Mouse (Mus musculus) hindbrain, embryonic 11.5 days (tissue): ENCODE data around the gene Umad1. TPM values are rescaled to one million over a fixed set of nuclear protein-coding genes. Genes with fewer than 3 reads are reported as not detected.

Experiments
- ATAC-seq: fragments of 200-750 bp; cut with Nextera tagmentation; 2 replicates; pipeline ENCODE4 v1.8.0; 2017; ENCODE audit warnings: mild to moderate bottlenecking, moderate TSS enrichment, moderate library complexity; ENCODE audit not compliant: low FRiP score
- DNase-seq: peaks from one replicate; pipeline ENCODE4 v3.0.0-alpha.2; 2015; ENCODE audit warnings: low spot score
- H3K27ac ChIP-seq: fragments of 300-500 bp; sonication (generic); 2 replicates; pipeline ENCODE4 v1.5.1; 2014; ENCODE audit warnings: mild to moderate bottlenecking, low read depth, low read length
- H3K27me3 ChIP-seq: fragments of 300-500 bp; sonication (generic); 2 replicates; pipeline ENCODE4 v1.6.1; 2014; ENCODE audit warnings: mild to moderate bottlenecking, low read length, moderate library complexity, mixed read lengths; ENCODE audit not compliant: control insufficient read depth, insufficient read depth
- H3K36me3 ChIP-seq: fragments of 300-500 bp; sonication (generic); 2 replicates; pipeline ENCODE4 v1.6.1; 2014; ENCODE audit warnings: mild to moderate bottlenecking, low read length, moderate library complexity, mixed read lengths; ENCODE audit not compliant: control insufficient read depth, insufficient read depth
- H3K4me1 ChIP-seq: fragments of 300-500 bp; sonication (generic); replicated peaks from 2 replicates; pipeline ENCODE4 v1.6.1; 2014; ENCODE audit warnings: low read length, mixed read lengths; ENCODE audit not compliant: control insufficient read depth, insufficient read depth
- H3K4me2 ChIP-seq: fragments of 300-500 bp; sonication (generic); replicated peaks from 2 replicates; pipeline ENCODE4 v1.6.1; 2014; ENCODE audit warnings: mild to moderate bottlenecking, low read depth, low read length
- H3K4me3 ChIP-seq: fragments of 300-500 bp; sonication (generic); 2 replicates; pipeline ENCODE4 v1.5.1; 2014; ENCODE audit warnings: low read depth, low read length
- H3K9ac ChIP-seq: fragments of 300-500 bp; sonication (generic); 2 replicates; pipeline ENCODE4 v1.6.1; 2014; ENCODE audit warnings: low read depth, low read length
- H3K9me3 ChIP-seq: fragments of 300-500 bp; sonication (generic); 2 replicates; pipeline ENCODE4 v1.6.1; 2016; ENCODE audit warnings: low read length; ENCODE audit not compliant: control insufficient read depth
- WGBS: fragments of 180-500 bp; shearing (Covaris S2); extraction: QIAGEN DNeasy Blood & Tissue Kit; methylation state at CpG from one replicate; pipeline ENCODE4 v1.1.7; 2014; 5-methylcytosine and 5-hydroxymethylcytosine counted together
- polyA plus RNA-seq: library from polyadenylated mRNA; unstranded; fragments of >200 nt; fragmentation: Nextera tagmentation; extraction: Ambion mirVana; gene quantifications from 2 replicates; pipeline ENCODE4 v1.2.1, GENCODE M21; 2014

The Umad1 gene
- polyA plus RNA-seq, 1 experiment from 2014 or later = 28.8 TPM

DNA sequence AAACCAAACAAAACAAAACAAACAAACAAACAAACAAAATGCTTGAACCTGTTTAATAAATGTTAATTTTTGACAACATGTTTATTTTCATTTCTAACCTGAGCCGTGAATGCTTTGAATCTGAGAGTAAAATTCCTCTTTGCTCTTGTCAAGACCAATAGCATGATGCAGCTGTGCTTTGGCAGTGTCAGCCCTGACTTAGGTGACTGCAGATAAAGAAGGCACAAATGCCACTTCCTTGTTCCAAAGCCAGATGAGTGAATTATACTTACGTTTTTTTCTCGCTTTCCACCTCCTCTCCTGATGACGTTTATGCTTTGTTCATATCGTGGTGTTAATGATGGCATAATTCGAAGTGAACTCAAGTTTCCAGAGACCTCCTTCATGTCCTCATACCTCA is 131.2 kb downstream of the Umad1 start:
- no peaks in the 10 kb centered on the region for H3K27me3 ChIP-seq
- no peak overlapping the region for H3K27ac ChIP-seq
- DNase-seq = no peak
- no peak overlapping the region for H3K4me2 ChIP-seq
- no peaks in the 10 kb centered on the region for H3K36me3 ChIP-seq
- H3K4me1 ChIP-seq = no peaks in the 10 kb centered on the region
- H3K9me3 ChIP-seq = no peaks in the 10 kb centered on the region
- ATAC-seq = no peak
- no peak overlapping the region for H3K4me3 ChIP-seq
- H3K9ac ChIP-seq = no peak overlapping the region
- 93% methylated on average over 6 of the region's 6 CpGs for WGBS

DNA sequence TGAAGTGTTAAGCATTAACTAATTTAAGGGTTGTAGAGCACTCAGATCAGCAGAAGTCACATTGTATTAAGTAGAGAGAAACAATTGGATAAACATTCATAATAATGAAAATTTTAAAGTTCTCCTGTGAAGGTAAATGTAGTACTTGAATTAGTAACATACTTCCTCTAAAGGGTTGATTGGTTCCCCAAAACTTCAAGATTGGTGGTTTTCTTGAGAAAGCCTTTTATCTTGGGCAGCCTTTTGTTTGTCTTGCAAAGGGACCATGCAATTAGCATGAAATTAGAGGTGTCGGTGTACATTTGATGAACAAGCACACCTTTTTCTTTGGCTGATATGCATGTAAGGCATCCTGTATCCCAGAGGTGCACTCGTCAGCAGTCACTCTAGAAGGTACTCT is 131.8 kb downstream of the Umad1 start:
- no peak overlapping the region for H3K4me3 ChIP-seq
- DNase-seq (no peak), ATAC-seq (no peak)
- no peak overlapping the region for H3K27ac ChIP-seq
- no peaks in the 10 kb centered on the region for H3K9me3 ChIP-seq
- H3K27me3 ChIP-seq = no peaks in the 10 kb centered on the region
- no peaks in the 10 kb centered on the region for H3K36me3 ChIP-seq
- no peaks in the 10 kb centered on the region for H3K4me1 ChIP-seq
- H3K4me2 ChIP-seq = no peak overlapping the region
- H3K9ac ChIP-seq = no peak overlapping the region
- WGBS = 83% methylated on average over 2 of the region's 2 CpGs

DNA sequence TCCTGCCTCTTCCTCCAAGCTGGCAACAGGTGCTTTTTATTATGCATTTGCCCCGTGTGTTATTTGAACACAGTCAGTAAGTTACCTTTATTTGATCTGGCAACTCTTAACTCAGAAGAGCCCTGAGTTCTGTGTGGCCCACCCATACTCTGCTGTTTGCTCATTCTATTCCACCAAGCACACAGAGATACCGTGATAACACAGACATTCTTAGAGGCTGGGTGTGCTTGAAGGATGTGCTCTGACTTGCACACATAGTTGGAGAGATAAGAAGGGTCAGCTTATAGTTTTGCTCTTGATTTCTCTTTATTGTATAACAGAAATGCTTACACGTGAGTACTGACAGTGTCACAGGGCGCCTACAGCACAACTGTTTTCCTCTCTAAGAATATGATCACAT is 133.9 kb downstream of the Umad1 start:
- no peaks in the 10 kb centered on the region for H3K36me3 ChIP-seq
- WGBS = 84% methylated on average over 4 of the region's 4 CpGs
- no peaks in the 10 kb centered on the region for H3K4me1 ChIP-seq
- H3K27me3 ChIP-seq = no peaks in the 10 kb centered on the region
- H3K4me3 ChIP-seq = no peak overlapping the region
- ATAC-seq = no peak
- no peak overlapping the region for H3K4me2 ChIP-seq
- H3K9me3 ChIP-seq = no peaks in the 10 kb centered on the region
- no peak for DNase-seq
- H3K9ac ChIP-seq = no peak overlapping the region
- H3K27ac ChIP-seq = no peak overlapping the region

DNA sequence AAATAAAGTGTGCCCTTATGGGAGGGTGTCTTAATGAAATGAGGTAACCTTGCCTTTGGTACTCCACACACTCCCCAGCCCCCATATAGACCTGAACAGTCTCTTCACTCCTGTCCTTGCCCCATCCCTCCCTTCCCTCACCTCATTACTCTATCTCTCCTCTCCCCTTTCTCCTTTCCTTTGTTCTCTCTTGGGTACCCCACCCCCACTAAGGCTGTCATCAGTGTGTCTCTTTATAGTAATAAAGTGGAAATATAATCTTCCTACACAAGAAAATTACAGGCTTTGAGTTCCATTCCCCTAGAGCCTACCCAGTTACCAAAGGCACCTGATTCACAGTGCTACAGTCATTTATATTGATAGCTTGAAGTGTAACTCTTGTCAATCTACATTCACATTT is 135.0 kb downstream of the Umad1 start:
- Histone ChIP-seq H3K36me3 (no peaks in the 10 kb centered on the region), H3K9me3 (no peaks in the 10 kb centered on the region), H3K27me3 (no peaks in the 10 kb centered on the region), H3K4me1 (no peaks in the 10 kb centered on the region), H3K4me3 (no peak overlapping the region), H3K27ac (no peak overlapping the region), H3K9ac (no peak overlapping the region), H3K4me2 (no peak overlapping the region)
- DNase-seq (no peak), ATAC-seq (no peak)

DNA sequence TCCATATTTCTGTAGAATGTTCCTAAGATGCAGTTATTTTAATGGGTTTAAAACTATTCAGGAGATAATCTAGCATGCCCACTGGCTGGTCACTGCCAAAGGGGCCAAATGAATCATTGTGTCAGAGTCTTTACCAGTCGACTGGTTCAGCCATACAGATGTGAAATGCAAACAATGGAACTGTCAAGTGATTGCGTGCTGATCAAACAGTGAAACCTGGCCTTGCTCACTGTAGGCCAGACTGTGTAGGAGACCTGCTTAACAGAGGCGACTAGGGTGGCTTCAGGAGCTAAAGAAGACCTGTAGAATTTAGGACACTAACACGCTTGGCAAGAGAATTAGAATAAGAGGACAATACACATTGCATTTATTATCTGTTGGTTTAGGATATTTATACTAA is 136.0 kb downstream of the Umad1 start:
- Histone ChIP-seq H3K9ac (no peak overlapping the region), H3K27me3 (no peaks in the 10 kb centered on the region), H3K36me3 (no peaks in the 10 kb centered on the region), H3K27ac (no peak overlapping the region), H3K4me1 (no peaks in the 10 kb centered on the region), H3K9me3 (no peaks in the 10 kb centered on the region), H3K4me3 (no peak overlapping the region), H3K4me2 (no peak overlapping the region)
- WGBS = 27% methylated on average over 4 of the region's 4 CpGs
- DNase-seq (no peak), ATAC-seq (peak; percentile 50)

DNA sequence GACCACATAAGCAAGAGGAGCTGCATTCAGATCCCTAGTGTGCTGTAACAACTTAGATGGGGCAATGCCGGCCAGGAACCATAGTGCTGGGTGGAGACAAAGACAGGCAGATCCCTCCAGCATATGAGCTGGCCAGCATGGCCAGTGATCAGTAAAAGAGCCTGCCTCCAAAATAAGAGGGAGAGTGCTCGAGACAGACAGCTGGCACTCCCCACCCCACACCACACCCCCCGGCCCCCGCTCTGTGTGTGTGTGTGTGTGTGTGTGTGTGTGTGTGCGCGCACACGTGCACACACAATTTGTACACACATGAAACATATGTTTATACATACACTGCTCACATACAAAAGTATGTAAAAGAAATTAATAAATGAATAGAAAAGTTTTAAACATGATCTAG is 138.2 kb downstream of the Umad1 start:
- H3K9ac ChIP-seq = no peak overlapping the region
- DNase-seq = no peak
- no peaks in the 10 kb centered on the region for H3K9me3 ChIP-seq
- no peak overlapping the region for H3K4me2 ChIP-seq
- no peak for ATAC-seq
- 83% methylated on average over 5 of the region's 7 CpGs for WGBS
- no peaks in the 10 kb centered on the region for H3K36me3 ChIP-seq
- no peaks in the 10 kb centered on the region for H3K27me3 ChIP-seq
- H3K4me1 ChIP-seq = no peaks in the 10 kb centered on the region
- H3K4me3 ChIP-seq = no peak overlapping the region
- no peak overlapping the region for H3K27ac ChIP-seq

DNA sequence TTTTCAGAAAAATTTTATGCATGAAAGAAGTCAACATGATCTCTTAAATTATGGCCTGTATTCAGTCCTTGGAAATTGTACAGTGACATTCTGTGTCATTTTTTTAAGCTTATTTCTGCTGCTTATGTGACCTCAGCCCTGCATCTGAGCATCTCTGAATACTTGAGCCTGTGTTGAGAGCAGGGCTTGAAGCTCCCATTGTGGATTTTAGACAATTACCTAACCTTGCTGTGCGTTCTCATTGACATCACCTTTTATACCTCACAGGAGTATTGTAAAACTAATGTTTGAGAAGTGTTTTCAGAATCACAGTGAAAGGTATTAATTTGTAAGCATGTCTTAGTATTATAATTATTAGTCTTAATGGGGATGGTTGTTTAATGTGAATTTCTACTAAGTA is 140.6 kb downstream of the Umad1 start:
- 90% methylated on average over 1 of the region's 1 CpGs for WGBS
- DNase-seq = no peak
- Histone ChIP-seq H3K27ac (no peak overlapping the region), H3K4me1 (no peaks in the 10 kb centered on the region), H3K9ac (no peak overlapping the region), H3K9me3 (no peaks in the 10 kb centered on the region), H3K4me2 (no peak overlapping the region), H3K36me3 (no peaks in the 10 kb centered on the region), H3K27me3 (no peaks in the 10 kb centered on the region), H3K4me3 (no peak overlapping the region)
- no peak for ATAC-seq

DNA sequence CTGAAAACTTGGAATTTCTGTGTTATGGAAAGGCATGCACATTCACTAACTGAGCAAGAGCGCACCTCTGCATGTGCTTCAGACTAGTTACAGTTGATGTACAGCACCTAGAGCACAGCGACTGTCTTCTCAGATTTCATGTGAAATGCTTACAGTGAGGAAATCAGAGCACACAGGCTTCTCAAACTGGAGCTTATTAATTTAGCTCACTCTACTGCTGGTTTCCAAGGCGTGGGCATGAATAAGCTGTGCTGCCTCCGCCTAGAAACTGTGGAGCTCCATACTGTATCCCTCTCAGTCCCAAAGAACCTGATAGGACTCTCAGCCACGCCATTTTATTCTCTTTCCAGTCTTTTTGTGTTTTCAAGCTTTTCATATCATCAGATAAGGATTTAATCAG is 144.0 kb downstream of the Umad1 start:
- Histone ChIP-seq H3K9me3 (no peaks in the 10 kb centered on the region), H3K9ac (no peak overlapping the region), H3K27me3 (no peaks in the 10 kb centered on the region), H3K36me3 (no peaks in the 10 kb centered on the region), H3K4me3 (no peak overlapping the region), H3K27ac (no peak overlapping the region), H3K4me1 (no peaks in the 10 kb centered on the region), H3K4me2 (no peak overlapping the region)
- 94% methylated on average over 5 of the region's 5 CpGs for WGBS
- ATAC-seq (no peak), DNase-seq (no peak)

DNA sequence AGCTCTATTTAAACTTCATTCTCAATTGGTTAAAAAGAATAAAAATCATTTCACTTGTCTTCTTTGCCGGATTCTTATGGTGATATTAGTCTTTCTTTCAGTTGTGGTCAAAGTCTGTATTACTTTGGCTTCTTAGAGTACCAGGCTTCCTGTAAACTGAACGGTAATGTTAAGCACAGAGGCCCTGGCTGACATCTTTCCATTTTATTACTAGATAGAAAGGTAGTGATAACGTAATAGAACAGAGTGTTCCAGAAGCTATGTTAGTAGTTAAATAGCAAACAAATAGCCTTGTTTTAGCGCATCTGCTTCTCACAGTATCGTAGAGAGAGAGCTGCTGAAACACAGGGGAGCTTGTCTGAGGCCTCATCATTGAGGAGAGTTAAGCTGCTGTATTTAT is 146.8 kb downstream of the Umad1 start:
- Histone ChIP-seq H3K9ac (no peak overlapping the region), H3K36me3 (no peaks in the 10 kb centered on the region), H3K4me2 (no peak overlapping the region), H3K27me3 (no peaks in the 10 kb centered on the region), H3K4me1 (no peaks in the 10 kb centered on the region), H3K27ac (no peak overlapping the region), H3K4me3 (no peak overlapping the region), H3K9me3 (no peaks in the 10 kb centered on the region)
- DNase-seq (no peak), ATAC-seq (no peak)
- WGBS = 90% methylated on average over 5 of the region's 5 CpGs
